Mouse (Mus musculus): ENCODE measurements around the gene Gm20696.

- TF ChIP-seq GATA1 (IDR thresholded peaks at IDR 0.05; ENCODE audit: borderline replicate concordance, low read length), result no peak
- no peak for TF ChIP-seq FLI1 (IDR thresholded peaks at IDR 0.05; ENCODE audit: low read length)
Observed at GRCm38 (mm10) chr6:99376721-99377120, 289.9 kb downstream of the Gm20696 start.
